In the genomic region with DNA sequence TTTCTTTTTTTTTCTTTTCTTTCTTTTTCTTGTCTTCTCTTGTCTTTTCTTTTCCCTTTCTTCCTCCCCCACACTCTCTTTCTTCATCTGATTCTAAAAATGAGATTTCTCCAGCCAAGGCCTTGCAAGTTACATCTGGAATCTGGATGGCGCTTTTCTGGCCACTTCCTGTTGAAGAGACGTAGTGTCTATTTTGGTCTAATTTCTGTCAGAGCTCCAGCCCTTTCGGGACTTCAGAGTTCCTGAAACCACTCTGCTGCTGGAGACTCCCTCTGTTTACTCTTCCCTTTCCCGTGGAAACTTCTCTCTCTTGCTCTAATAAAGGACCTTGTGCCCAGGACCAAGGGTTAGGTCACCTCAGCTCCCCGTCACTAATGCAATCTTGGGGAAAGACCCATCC, we compare ENCODE assay signal across 9 mouse cellular contexts. TPM values are rescaled to one million over a fixed set of nuclear protein-coding genes. Genes with fewer than 3 reads are reported as not detected.
DNase-seq lines count a peak whose midpoint lies in the region; ATAC-seq and TF ChIP-seq lines count a peak whose summit lies in the region.
"Had no signal": no experiment of that assay in that cellular context is flagged by ENCODE, and none has a peak within 500 bp of the region (broad histone marks: within the 10 kb centered on the region; RNA-seq: fewer than 3 reads in every experiment).

No protein-coding gene starts in this region.

- H3K4me2 ChIP-seq in heart, embryonic 12.5 days, result no peak overlapping the region
- H3K4me2 ChIP-seq in embryonic facial prominence, embryonic 15.5 days (replicated peaks), result no peak overlapping the region
- H3K4me2 ChIP-seq in intestine, postnatal 0 days (replicated peaks; ENCODE audit: low read depth), result no peak overlapping the region

- peaks cover 15% of the 10 kb centered on the region for H3K4me1 ChIP-seq in heart, embryonic 12.5 days (replicated peaks)
- H3K4me1 ChIP-seq in embryonic facial prominence, embryonic 15.5 days, result peaks cover 11% of the 10 kb centered on the region
- no peaks in the 10 kb centered on the region for H3K4me1 ChIP-seq in intestine, postnatal 0 days (replicated peaks; ENCODE audit: control insufficient read depth, insufficient read depth, low read length)

- DNase-seq in heart, adult 18-20 months, result peak; percentile 64 to 80
- DNase-seq in lung, postnatal 25 days (ENCODE audit: low spot score), result peak; percentile 56
- no peak for DNase-seq in neural tube, embryonic 10.5 days (ENCODE audit: extremely low spot score, low spot score)
- DNase-seq in right cerebral cortex, postnatal 36 days (ENCODE audit: low spot score in 2 of 2), result no peak
- no peak for DNase-seq in embryo, embryonic 10.5 days (ENCODE audit: low spot score)

- H3K27ac ChIP-seq in heart, embryonic 12.5 days (ENCODE audit: poor library complexity, severe bottlenecking), result no peak overlapping the region
- peak overlapping the region; percentile 77 for H3K27ac ChIP-seq in embryonic facial prominence, embryonic 15.5 days (replicated peaks)
- 0 out of 2 replicates have a peak overlapping the region, but pooled peaks have one; percentile 9 for H3K27ac ChIP-seq in intestine, postnatal 0 days (ENCODE audit: low read depth, low read length)
- H3K27ac ChIP-seq: liver, embryonic 14.5 days had no signal

- no peaks in the 10 kb centered on the region for H3K9me3 ChIP-seq in heart, embryonic 12.5 days (replicated peaks)
- H3K9me3 ChIP-seq in embryonic facial prominence, embryonic 15.5 days (replicated peaks), result no peaks in the 10 kb centered on the region
- no peaks in the 10 kb centered on the region for H3K9me3 ChIP-seq in intestine, postnatal 0 days (ENCODE audit: control insufficient read depth)

- ATAC-seq in heart, embryonic 12.5 days (ENCODE audit: insufficient number of reproducible peaks, low FRiP score), result no peak
- no peak for ATAC-seq in embryonic facial prominence, embryonic 15.5 days (ENCODE audit: insufficient number of reproducible peaks, low FRiP score, low TSS enrichment, low read depth)
- ATAC-seq in intestine, postnatal 0 days, result no peak

- TF ChIP-seq CTCF in intestine, postnatal 0 days (IDR thresholded peaks at IDR 0.05; ENCODE audit: low read depth), result no peak

- H3K27me3 ChIP-seq in heart, embryonic 12.5 days (replicated peaks), result no peaks in the 10 kb centered on the region
- no peaks in the 10 kb centered on the region for H3K27me3 ChIP-seq in embryonic facial prominence, embryonic 15.5 days
- no peaks in the 10 kb centered on the region for H3K27me3 ChIP-seq in intestine, postnatal 0 days (replicated peaks; ENCODE audit: control insufficient read depth, insufficient read depth, low read length)

- H3K9ac ChIP-seq in heart, embryonic 12.5 days, result no peak overlapping the region
- H3K9ac ChIP-seq in embryonic facial prominence, embryonic 15.5 days, result no peak overlapping the region
- H3K9ac ChIP-seq in intestine, postnatal 0 days (ENCODE audit: low read depth, low read length), result no peak overlapping the region
- H3K9ac ChIP-seq: liver, embryonic 14.5 days had no signal

- no peaks in the 10 kb centered on the region for H3K36me3 ChIP-seq in heart, embryonic 12.5 days
- no peaks in the 10 kb centered on the region for H3K36me3 ChIP-seq in embryonic facial prominence, embryonic 15.5 days
- no peaks in the 10 kb centered on the region for H3K36me3 ChIP-seq in intestine, postnatal 0 days (ENCODE audit: control insufficient read depth, insufficient read depth)

- 31% methylated on average over 5 of the region's 5 CpGs for WGBS in heart, embryonic 12.5 days
- WGBS in embryonic facial prominence, embryonic 15.5 days, result 35% methylated on average over 5 of the region's 5 CpGs
- 37% methylated on average over 5 of the region's 5 CpGs for WGBS in intestine, postnatal 0 days

- no peak overlapping the region for H3K4me3 ChIP-seq in heart, embryonic 12.5 days
- no peak overlapping the region for H3K4me3 ChIP-seq in embryonic facial prominence, embryonic 15.5 days (replicated peaks)
- no peak overlapping the region for H3K4me3 ChIP-seq in intestine, postnatal 0 days (ENCODE audit: low read depth, low read length)

RNA-seq across cellular contexts. Expression of a gene that starts 4.0 kb away (rescaled TPM):
- 1 to 10 TPM; 3.8 to 4.2 TPM for total RNA-seq in heart, adult 18-20 months (2021)
- polyA plus RNA-seq in heart, embryonic 12.5 days (2016; fragmentation: Nextera tagmentation; extraction: Ambion mirVana), result 2.0 TPM in 2 replicates
- 30.4 and 38.4 TPM in 2 replicates for polyA plus RNA-seq in embryonic facial prominence, embryonic 15.5 days (2015; fragmentation: Nextera tagmentation; extraction: Ambion mirVana)
- polyA plus RNA-seq in intestine, postnatal 0 days (2015; fragmentation: Nextera tagmentation; extraction: Ambion mirVana), result 9.4 and 11.9 TPM in 2 replicates

RNA-seq across cellular contexts. Expression of a gene that starts 36.6 kb away (rescaled TPM):
- total RNA-seq in heart, adult 18-20 months (2021), result 10 to 100 TPM; 30.2 to 34.6 TPM
- polyA plus RNA-seq in heart, embryonic 12.5 days (2016; fragmentation: Nextera tagmentation; extraction: Ambion mirVana), result 42.1 and 44.3 TPM in 2 replicates
- 56.9 and 58.5 TPM in 2 replicates for polyA plus RNA-seq in embryonic facial prominence, embryonic 15.5 days (2015; fragmentation: Nextera tagmentation; extraction: Ambion mirVana)
- 33.6 and 40.3 TPM in 2 replicates for polyA plus RNA-seq in intestine, postnatal 0 days (2015; fragmentation: Nextera tagmentation; extraction: Ambion mirVana)

RNA-seq across cellular contexts. Expression of a gene that starts 44.1 kb away (rescaled TPM):
- 10 to 100 TPM; 85.4 to 89.1 TPM for total RNA-seq in heart, adult 18-20 months (2021)
- 117 and 121 TPM in 2 replicates for polyA plus RNA-seq in heart, embryonic 12.5 days (2016; fragmentation: Nextera tagmentation; extraction: Ambion mirVana)
- 76.3 and 83.4 TPM in 2 replicates for polyA plus RNA-seq in embryonic facial prominence, embryonic 15.5 days (2015; fragmentation: Nextera tagmentation; extraction: Ambion mirVana)
- polyA plus RNA-seq in intestine, postnatal 0 days (2015; fragmentation: Nextera tagmentation; extraction: Ambion mirVana), result 88.3 and 88.4 TPM in 2 replicates

RNA-seq across cellular contexts. Expression of a gene that starts 58.5 kb away (rescaled TPM):
- total RNA-seq in heart, adult 18-20 months (2021), result 1 to 10 TPM; 1.3 to 1.6 TPM
- polyA plus RNA-seq in heart, embryonic 12.5 days (2016; fragmentation: Nextera tagmentation; extraction: Ambion mirVana), result 18.9 and 22.9 TPM in 2 replicates
- 10.9 and 12.0 TPM in 2 replicates for polyA plus RNA-seq in embryonic facial prominence, embryonic 15.5 days (2015; fragmentation: Nextera tagmentation; extraction: Ambion mirVana)
- polyA plus RNA-seq in intestine, postnatal 0 days (2015; fragmentation: Nextera tagmentation; extraction: Ambion mirVana), result 15.8 and 19.1 TPM in 2 replicates

Comparison
In these comparisons a context has a peak if more than half of its experiments do, and no peak if none do; other contexts are left out.
1. DNase-seq: peak in heart, adult 18-20 months (2 of 2) and lung, postnatal 25 days (single experiment); none in neural tube, embryonic 10.5 days (single experiment), right cerebral cortex, postnatal 36 days (0 of 2) and embryo, embryonic 10.5 days (single experiment).